Mouse (Mus musculus) heart, adult 2 months (tissue): ENCODE data around the gene Fbxo2.

ENCODE experiments used
- CTCF ChIP-seq: fragments of 200-600 bp; IDR thresholded peaks from 2 replicates; pipeline ENCODE4 v1.8.1; 2022; ENCODE audit warnings: antibody characterized with exemption, mild to moderate bottlenecking, moderate library complexity
- EP300 ChIP-seq: fragments of 200-500 bp; IDR thresholded peaks from 2 replicates; pipeline ENCODE4 v1.6.1; 2011; ENCODE audit warnings: low read depth, low read length, control low read depth; ENCODE audit not compliant: insufficient read depth
- POLR2A ChIP-seq: fragments of 200-500 bp; IDR thresholded peaks from 2 replicates; pipeline ENCODE4 v1.6.1; 2011; ENCODE audit warnings: mild to moderate bottlenecking, low read depth, low read length, control low read depth; ENCODE audit not compliant: insufficient read depth

GRCm38 (mm10) chr4:148112519-148112918 is 47.9 kb upstream of the Fbxo2 start:
- TF ChIP-seq CTCF: no peak
- TF ChIP-seq EP300: no peak
- TF ChIP-seq POLR2A: no peak
